Mouse (Mus musculus) brain, adult 2 months (tissue): Measurements from ENCODE around the gene Slxl1.
"Not testable (repeated sequence)": the region's sequence is repeated elsewhere in the genome, so short reads cannot be mapped to it uniquely, and the experiment has no call there.

ENCODE experiments used
- DNase-seq: peaks from one replicate; pipeline ENCODE4 v3.0.0; 2011; ENCODE audit warnings: low read depth, low spot score

Gene Slxl1

GRCm38 (mm10) chrX:55226576-55226975, at the start of gene Slxl1:
Gene Slxl1, plus strand, starts transcription at chrX:55226876.
- DNase-seq, result not testable (repeated sequence)
